Comparison of ENCODE assay signal across 10 mouse cellular contexts in genomic region chr6:56560474-56560888, GRCm38 (mm10). TPM values are rescaled to one million over a fixed set of nuclear protein-coding genes. Genes with fewer than 3 reads are reported as not detected.
A peak's percentile ranks its signal among the peaks of the same experiment; 100 is the strongest.
DNase-seq lines count a peak whose midpoint lies in the region; ATAC-seq and TF ChIP-seq lines count a peak whose summit lies in the region.
"Had no signal": no experiment of that assay in that cellular context is flagged by ENCODE, and none has a peak within 500 bp of the region (broad histone marks: within the 10 kb centered on the region; RNA-seq: fewer than 3 reads in every experiment).

No protein-coding gene starts in this region.

- TF ChIP-seq CTCF in heart, postnatal 0 days (IDR thresholded peaks at IDR 0.05; ENCODE audit: low read depth): no peak

- WGBS in heart, postnatal 0 days: 31% methylated on average over 2 of the region's 2 CpGs
- 52% methylated on average over 2 of the region's 2 CpGs for WGBS in limb, embryonic 14.5 days

- H3K4me1 ChIP-seq in heart, postnatal 0 days (ENCODE audit: control insufficient read depth, insufficient read depth): peaks cover 6% of the 10 kb centered on the region; the same call in 1 of the 2 replicates
- no peaks in the 10 kb centered on the region for H3K4me1 ChIP-seq in limb, embryonic 14.5 days (ENCODE audit: control insufficient read depth, insufficient read depth, low read length)

- H3K9ac ChIP-seq in heart, postnatal 0 days (replicated peaks; ENCODE audit: low read depth, low read length): no peak overlapping the region
- H3K9ac ChIP-seq in limb, embryonic 14.5 days (ENCODE audit: low read depth, low read length, severe bottlenecking): no peak overlapping the region

- no peaks in the 10 kb centered on the region for H3K9me3 ChIP-seq in heart, postnatal 0 days (replicated peaks; ENCODE audit: control insufficient read depth, low read length)
- H3K9me3 ChIP-seq in limb, embryonic 14.5 days (ENCODE audit: control insufficient read depth, low read length): no peaks in the 10 kb centered on the region
- H3K9me3 ChIP-seq: G1E had no signal

- TF ChIP-seq EP300 in heart, postnatal 0 days (IDR thresholded peaks at IDR 0.05; ENCODE audit: low read depth): no peak

- H3K4me3 ChIP-seq in heart, postnatal 0 days (ENCODE audit: low read depth, low read length): no peak overlapping the region
- H3K4me3 ChIP-seq in limb, embryonic 14.5 days (replicated peaks; ENCODE audit: low read length): no peak overlapping the region

- no peaks in the 10 kb centered on the region for H3K27me3 ChIP-seq in heart, postnatal 0 days (ENCODE audit: control insufficient read depth, insufficient read depth, low read length)
- H3K27me3 ChIP-seq in limb, embryonic 14.5 days (ENCODE audit: control insufficient read depth, insufficient read depth, low read length): no peaks in the 10 kb centered on the region

- no peak overlapping the region for H3K27ac ChIP-seq in heart, postnatal 0 days (ENCODE audit: low read depth)
- H3K27ac ChIP-seq in limb, embryonic 14.5 days (replicated peaks; ENCODE audit: low read depth, low read length): no peak overlapping the region

- TF ChIP-seq POLR2A in limb, embryonic 14.5 days (IDR thresholded peaks at IDR 0.05; ENCODE audit: borderline replicate concordance, extremely low read depth, insufficient read depth, insufficient read length): no peak

- H3K36me3 ChIP-seq in heart, postnatal 0 days (replicated peaks; ENCODE audit: control insufficient read depth, insufficient read depth, low read length): no peaks in the 10 kb centered on the region
- H3K36me3 ChIP-seq in limb, embryonic 14.5 days (ENCODE audit: control insufficient read depth, insufficient read depth, low read length): no peaks in the 10 kb centered on the region
- H3K36me3 ChIP-seq: G1E had no signal

- peak; percentile 64 for ATAC-seq in heart, postnatal 0 days (ENCODE audit: insufficient read depth, low read depth)
- ATAC-seq in limb, embryonic 14.5 days (ENCODE audit: low FRiP score, low read depth): peak; percentile 41; the same call in 1 of the 2 replicates

- peak; percentile 30 for DNase-seq in layer of hippocampus, adult 11-12 months (ENCODE audit: low spot score)
- DNase-seq in layer of hippocampus, adult 9-10 months (ENCODE audit: low spot score): no peak
- peak; percentile 98 for DNase-seq in cerebellum, postnatal 14 days
- peak; percentile 36 for DNase-seq in heart, postnatal 0 days (ENCODE audit: low spot score)
- peak; percentile 50 for DNase-seq in limb, embryonic 14.5 days (ENCODE audit: low spot score)
- no peak for DNase-seq in urinary bladder, adult 18-20 months (ENCODE audit: low spot score in 2 of 2)
- DNase-seq in urinary bladder, postnatal 14 days (ENCODE audit: low spot score): no peak
- no peak for DNase-seq in ovary, adult 18-20 months (ENCODE audit: low spot score)

- no peak overlapping the region for H3K4me2 ChIP-seq in heart, postnatal 0 days (ENCODE audit: low read depth, low read length)
- no peak overlapping the region for H3K4me2 ChIP-seq in limb, embryonic 14.5 days (replicated peaks; ENCODE audit: low read depth, low read length, severe bottlenecking)

RNA-seq across cellular contexts. Expression of gene Pde1c, which starts 8.4 kb away (rescaled TPM):
- 54.4 and 83.2 TPM in 2 replicates for total RNA-seq in heart, postnatal 0 days (2014; rRNA removed; ENCODE audit: low replicate concordance)
- 23.1 and 26.8 TPM in 2 replicates for polyA plus RNA-seq in heart, postnatal 0 days (2015; fragmentation: Nextera tagmentation; extraction: Ambion mirVana)
- 2.4 and 2.5 TPM in 2 replicates for polyA plus RNA-seq in limb, embryonic 14.5 days (2012; rRNA removed)
- polyA plus RNA-seq in limb, embryonic 14.5 days (2014; fragmentation: Nextera tagmentation; extraction: Ambion mirVana): 2.2 and 2.9 TPM in 2 replicates
- polyA plus RNA-seq: G1E; liver, adult 2 months had no signal

Comparison
In these comparisons a context has a peak if more than half of its experiments do, and no peak if none do; other contexts are left out.
1. DNase-seq: peak in layer of hippocampus, adult 11-12 months (single experiment), cerebellum, postnatal 14 days (2 of 2), heart, postnatal 0 days (single experiment) and limb, embryonic 14.5 days (single experiment); none in layer of hippocampus, adult 9-10 months (single experiment), urinary bladder, adult 18-20 months (0 of 2), urinary bladder, postnatal 14 days (single experiment) and ovary, adult 18-20 months (single experiment).